Mouse (Mus musculus): ENCODE measurements at regions not wholly inside any gene's neighbourhood (a gene's known extent, or its start where the extent isn't known, plus 50 kb on each side); places are given as distances from the start of the nearest gene placed in this dataset.

DNA sequence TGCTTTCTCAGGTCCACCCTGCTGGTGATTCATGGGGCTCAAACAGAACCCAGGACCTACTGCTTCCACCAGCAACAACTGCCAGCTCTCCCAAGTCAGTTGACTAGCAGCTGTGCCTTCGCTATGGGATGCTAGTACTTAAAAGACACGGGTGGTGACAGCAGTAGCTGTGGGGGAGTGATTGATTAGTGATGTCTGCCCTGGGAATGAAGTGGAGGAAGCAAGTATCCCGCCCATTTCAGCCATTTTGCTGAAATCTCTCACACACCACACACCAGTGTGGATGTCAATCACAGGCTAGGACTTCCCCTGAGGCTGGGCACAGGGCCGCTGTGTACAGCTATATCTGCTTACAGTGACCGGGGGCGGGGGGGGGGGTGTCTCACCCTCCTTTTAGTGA, 153.2 kb downstream of the Matn1 start:
- in situ Hi-C loops (cut with MboI, MseI) = no loop called here

GRCm38 (mm10) chr4:131100093-131100795, 156.1 kb downstream of the Matn1 start:
- in situ Hi-C loops (cut with MboI, MseI) = no loop called here

DNA sequence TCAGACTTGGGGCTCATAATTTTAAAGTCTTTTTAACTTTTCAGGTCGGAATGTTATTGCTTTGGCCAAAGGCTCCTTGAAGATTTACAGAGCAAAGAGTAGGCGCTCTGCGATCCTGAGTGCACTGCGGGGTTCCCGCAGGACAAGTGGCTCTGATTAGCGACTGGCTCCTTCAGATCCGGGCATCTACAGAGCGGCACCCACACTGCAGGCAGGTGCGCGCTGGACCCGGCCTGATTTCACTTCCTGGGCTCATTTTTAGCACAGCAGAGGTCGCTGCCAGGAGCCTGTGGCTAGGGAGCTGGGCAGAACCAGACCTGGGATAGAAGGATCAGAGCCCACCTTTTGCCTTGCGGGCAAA, 156.6 kb downstream of the Matn1 start:
- in situ Hi-C loops (cut with MboI, MseI) = no loop called here

DNA sequence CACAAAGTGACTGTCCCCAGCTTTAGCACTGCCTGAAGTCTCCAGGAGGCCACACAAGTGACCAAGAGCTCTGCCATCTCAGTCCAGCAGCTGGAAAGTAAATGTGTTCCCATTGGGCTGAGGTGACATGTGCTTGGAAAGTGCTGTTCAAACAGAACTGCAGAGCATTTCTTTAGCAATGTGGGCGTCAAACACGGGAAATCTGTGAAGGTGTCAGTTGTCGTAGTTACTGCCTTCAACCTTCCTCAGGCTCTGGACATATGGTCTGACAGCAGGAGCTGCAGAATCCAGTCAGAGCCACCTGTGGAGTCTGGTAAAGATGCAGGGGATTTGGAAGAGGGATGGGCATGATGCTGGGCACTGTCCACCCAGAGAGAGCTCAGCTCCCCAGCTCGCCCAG, 158.0 kb downstream of the Matn1 start:
- in situ Hi-C loops (cut with MboI, MseI) = no loop called here

DNA sequence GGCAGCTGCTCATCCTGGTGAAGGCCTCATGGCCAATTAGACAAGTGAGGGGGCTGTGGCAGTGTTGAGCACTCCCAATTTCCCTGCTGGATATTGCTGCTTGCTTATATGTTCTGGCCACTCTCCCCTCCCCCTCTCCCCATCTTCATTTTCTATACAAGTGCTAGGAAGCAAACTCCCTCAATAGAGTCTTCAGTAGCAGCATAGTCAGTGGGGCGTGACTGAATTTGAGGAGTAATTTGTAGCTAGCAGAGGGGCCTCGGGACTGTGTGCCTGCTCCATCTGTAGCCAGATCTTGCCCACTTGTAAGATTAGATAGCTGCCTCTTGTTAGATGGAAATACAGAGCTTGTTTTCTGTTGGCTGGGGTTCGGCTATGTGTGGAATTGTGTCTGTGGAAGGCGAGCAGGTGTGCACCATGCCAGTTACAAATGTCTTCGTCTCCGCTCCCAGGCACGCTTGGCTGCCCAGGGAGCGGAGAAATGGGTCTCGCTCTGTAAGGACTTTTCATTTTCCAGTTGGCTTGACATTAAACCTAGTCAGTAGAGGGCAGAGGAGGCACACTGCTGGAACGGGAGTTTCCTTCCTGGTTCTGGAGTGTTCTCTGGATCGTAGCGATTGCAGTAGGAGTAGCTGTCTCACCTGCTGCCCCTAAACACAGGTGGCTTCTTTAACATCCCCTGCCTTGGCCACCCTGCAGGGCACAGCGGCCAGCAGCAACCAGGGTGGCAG, 163.1 kb downstream of the Matn1 start:
- in situ Hi-C loops (cut with MboI, MseI) = no loop called here

- in situ Hi-C loops (cut with MboI, MseI) = no loop called here
Measured at GRCm38 (mm10) chr4:131112536-131112935, 168.4 kb downstream of the Matn1 start.

- in situ Hi-C loops (cut with MboI, MseI) = no loop called here
Measured at GRCm38 (mm10) chr4:131113727-131114303, 169.6 kb downstream of the Matn1 start.

DNA sequence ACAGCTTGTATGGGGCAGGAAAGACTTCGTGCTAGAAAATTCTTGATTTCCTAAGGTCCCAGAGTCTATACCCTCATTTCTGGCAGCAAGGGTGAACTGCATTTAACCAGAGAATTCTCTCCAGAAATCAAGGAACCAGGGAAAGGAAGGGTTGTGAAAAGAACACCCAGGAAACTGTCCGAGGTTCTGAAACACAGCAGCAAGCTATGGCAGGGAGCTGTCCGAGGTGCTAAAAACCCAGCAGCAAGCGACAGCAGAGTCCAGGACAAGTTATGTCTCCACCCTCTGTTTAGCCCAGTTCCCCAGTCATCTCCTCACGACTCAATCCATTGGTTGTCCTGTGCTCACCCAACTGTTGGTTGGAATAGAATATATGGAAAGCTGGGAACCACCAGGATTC, 171.1 kb downstream of the Matn1 start:
- in situ Hi-C loops (cut with MboI, MseI) = no loop called here

- in situ Hi-C loops (cut with MboI, MseI) = no loop called here
Measured at GRCm38 (mm10) chr4:131118586-131118985, 174.4 kb downstream of the Matn1 start.

GRCm38 (mm10) chr4:131119621-131120020, 175.4 kb downstream of the Matn1 start:
- in situ Hi-C loops (cut with MboI, MseI) = no loop called here

DNA sequence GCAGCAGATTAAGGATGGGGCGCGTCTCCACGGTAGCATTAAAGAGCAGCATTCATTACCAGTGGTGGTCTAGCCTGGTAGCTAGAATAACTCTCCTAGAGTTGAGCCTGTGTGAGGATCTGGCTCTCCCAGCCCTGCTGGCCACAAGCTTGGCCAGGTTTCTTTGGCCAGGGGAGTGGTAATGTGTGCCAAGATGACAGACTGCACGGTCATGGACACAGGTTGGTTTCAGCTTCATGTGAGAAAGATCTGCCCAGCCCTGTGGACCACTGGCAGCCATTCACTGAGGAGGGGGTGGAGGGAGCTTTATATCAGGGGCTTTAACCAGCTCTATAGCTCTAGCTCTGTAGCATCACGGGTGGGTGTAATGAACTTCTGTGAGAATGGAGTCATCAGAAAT, 176.5 kb downstream of the Matn1 start:
- in situ Hi-C loops (cut with MboI, MseI) = no loop called here

DNA sequence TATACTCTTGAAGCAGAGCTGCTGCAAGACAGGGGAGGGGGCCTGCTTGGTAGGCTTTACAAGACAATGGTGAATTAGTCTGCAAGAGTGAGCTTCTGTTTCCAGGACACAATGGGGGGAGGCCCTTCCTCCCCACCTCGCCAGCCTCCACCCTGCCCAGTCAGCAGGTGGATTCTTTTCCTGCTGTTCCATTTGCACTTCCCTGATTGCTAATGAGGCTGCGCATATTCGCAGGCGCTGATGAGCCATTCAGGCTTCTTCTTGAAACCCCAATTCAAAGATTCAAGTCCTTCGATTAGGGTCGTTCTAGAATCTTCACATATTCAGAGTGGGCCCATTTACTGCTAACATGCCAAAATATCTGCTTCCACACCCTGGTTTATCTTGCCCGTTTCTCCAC, 181.8 kb downstream of the Matn1 start:
- in situ Hi-C loops (cut with MboI, MseI) = no loop called here

GRCm38 (mm10) chr4:131126901-131127300, 182.7 kb downstream of the Matn1 start:
- in situ Hi-C loops (cut with MboI, MseI) = no loop called here

DNA sequence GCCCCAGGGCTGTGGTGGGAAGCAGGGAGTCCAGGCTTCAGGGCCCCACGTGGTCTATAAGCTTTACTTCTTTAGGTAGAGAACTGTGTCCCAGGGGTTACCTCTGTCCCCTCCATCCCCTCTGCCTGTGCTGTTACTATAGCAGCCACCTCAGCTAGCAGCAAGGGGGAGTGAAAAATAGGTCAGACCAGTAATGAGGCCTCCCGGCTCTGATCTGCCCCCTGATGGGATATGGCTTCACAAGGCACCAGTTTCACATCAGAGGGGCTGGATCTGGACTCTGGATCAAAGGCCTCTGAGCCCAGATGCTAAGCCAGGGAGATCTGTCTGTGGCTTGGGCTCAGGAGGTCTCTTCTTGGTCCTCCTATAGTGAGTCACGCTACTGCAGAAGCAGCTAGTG, 184.5 kb downstream of the Matn1 start:
- in situ Hi-C loops (cut with MboI, MseI) = no loop called here

DNA sequence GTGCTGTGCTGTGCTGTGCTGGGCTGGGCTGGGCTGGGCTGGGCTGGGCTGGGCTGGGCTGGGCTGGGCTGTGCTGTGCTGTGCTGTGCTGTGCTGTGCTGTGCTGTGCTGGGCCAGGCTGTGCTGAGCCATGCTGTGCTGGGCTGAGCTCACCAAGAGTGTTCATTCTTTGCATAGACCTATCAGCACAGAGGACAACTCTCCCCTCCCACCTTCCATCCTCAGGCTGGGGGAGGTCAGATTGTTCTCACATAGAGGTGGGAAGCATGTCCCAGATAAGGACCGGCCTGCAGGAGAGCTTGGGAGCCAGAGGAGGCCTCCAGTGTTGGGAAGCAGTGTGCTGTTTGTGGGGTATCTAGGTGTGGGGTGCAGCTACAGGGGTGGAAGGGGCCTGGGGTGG, 188.0 kb downstream of the Matn1 start:
- in situ Hi-C loops (cut with MboI, MseI) = no loop called here

GRCm38 (mm10) chr4:131132781-131133180, 188.6 kb downstream of the Matn1 start:
- in situ Hi-C loops (cut with MboI, MseI) = no loop called here

DNA sequence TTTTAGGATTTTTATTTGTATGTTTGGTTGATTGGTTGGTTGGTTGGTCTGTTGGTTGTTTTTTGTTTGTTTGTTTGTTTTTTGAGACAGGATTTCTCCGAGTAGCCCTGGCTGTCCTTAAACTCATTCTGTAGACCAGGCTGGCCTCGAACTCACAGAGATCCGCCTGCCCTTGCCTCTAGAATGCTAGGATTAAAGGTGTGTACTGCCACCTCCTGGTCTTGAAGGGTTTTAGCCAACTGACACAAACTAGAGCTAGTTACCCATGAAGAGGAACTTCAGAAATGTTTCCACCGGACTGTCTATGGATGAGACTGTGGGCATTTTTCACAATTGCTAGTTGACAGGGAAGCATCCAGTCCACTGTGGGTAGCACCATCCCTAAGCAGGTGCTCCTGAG, 191.7 kb downstream of the Matn1 start:
- in situ Hi-C loops (cut with MboI, MseI) = no loop called here

- in situ Hi-C loops (cut with MboI, MseI) = no loop called here
Measured at GRCm38 (mm10) chr4:131138891-131139290, 194.7 kb downstream of the Matn1 start.

GRCm38 (mm10) chr4:131141890-131142465, 197.8 kb downstream of the Matn1 start:
- in situ Hi-C loops (cut with MboI, MseI) = no loop called here

- in situ Hi-C loops (cut with MboI, MseI) = no loop called here
Measured at GRCm38 (mm10) chr4:131145507-131145906, 201.3 kb downstream of the Matn1 start.

DNA sequence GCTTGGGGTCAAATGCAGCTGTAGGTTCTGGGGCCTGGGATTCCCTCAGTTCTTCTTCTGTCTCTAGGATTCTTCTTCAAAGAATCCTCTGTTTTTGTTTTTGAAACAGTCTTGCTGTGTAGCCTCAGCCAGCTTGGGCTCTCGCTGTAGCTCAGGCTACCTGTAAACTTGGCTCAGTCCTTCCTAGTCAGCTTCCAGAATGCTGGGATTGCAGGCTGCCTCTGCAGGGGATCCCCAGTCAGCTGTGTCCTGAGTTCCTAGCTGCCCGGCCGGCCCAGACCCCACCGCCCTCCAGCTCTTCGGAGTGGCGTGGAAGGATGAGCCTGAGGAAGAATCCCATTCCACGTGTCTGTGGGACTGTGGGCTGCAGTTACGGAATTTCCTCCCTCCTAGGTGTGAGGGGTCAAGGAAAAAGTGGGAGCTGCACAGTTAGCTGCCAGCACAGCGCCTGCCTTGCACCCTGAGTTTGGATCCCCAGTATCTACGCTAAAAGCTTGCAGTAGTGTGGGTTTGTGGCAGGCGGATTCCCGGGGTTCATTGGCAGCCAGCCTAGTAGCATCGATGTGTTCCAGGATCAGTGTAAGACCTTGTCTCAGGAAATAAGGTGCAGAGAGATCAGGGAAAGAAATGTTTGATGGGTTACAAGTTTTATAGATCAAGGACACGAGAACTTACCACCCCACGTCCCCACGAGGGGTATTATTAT, 204.0 kb downstream of the Matn1 start:
- in situ Hi-C loops (cut with MboI, MseI) = no loop called here

GRCm38 (mm10) chr4:131149466-131149865, 205.3 kb downstream of the Matn1 start:
- in situ Hi-C loops (cut with MboI, MseI) = no loop called here

Measured in T-helper 2 cell (primary cell).